Mouse (Mus musculus): ENCODE measurements around the gene 4933425L06Rik.

DNA sequence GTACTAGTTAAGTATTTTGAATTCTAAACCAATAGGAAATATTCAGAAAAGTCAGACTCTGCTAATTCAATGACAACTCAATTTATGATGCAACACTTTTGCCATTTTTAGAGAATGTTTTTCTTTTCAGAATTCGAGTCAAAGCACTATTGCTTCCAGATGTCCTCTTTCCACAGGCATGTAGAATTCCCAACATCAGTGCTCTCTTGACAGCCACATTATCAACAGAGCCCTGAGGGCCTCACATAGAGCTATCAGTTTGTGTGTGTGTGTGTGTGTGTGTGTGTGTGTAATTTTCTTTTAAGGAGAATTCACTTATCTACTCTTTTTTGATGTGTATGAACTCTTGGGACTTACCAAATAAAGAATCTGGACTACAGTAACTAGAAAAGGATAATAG is 64.9 kb downstream of the 4933425L06Rik start:
- TF ChIP-seq CTCF (conservative IDR thresholded peaks at IDR 0.05; ENCODE audit: insufficient read depth, insufficient read length, low read depth, low read length) (no peak), POLR2A (IDR thresholded peaks at IDR 0.05; ENCODE audit: low read depth, low read length) (no peak)
